Mouse (Mus musculus) myocyte (in vitro differentiated cells): Measurements from ENCODE around the gene Gpr119. TPM values are rescaled to one million over a fixed set of nuclear protein-coding genes. Genes with fewer than 3 reads are reported as not detected.
A peak's percentile ranks its signal among the peaks of the same experiment; 100 is the strongest.

Experiments used
- H3K27me3 ChIP-seq: one replicate; pipeline ENCODE4 v1.6.1; 2011; ENCODE audit not compliant: control insufficient read depth, insufficient read depth, insufficient read length
- H3K36me3 ChIP-seq: one replicate; pipeline ENCODE4 v1.6.1; 2011; ENCODE audit not compliant: control insufficient read depth, insufficient read depth
- H3K4me2 ChIP-seq: one replicate; pipeline ENCODE4 v1.6.1; 2011; ENCODE audit warnings: low read depth, control low read depth
- H3K4me3 ChIP-seq: one replicate; pipeline ENCODE4 v1.5.1; 2011; ENCODE audit warnings: mild to moderate bottlenecking, control low read depth, moderate library complexity
- H3K79me2 ChIP-seq: one replicate; pipeline ENCODE4 v1.6.1; 2011; ENCODE audit not compliant: control insufficient read depth, insufficient read depth
- H3ac ChIP-seq: one replicate; pipeline ENCODE4 v1.6.1; 2011; ENCODE audit not compliant: control insufficient read depth, insufficient read length
- CEBPB ChIP-seq: IDR thresholded peaks from 2 replicates; pipeline ENCODE4 v1.6.1; 2011; ENCODE audit warnings: mild to moderate bottlenecking, moderate library complexity; ENCODE audit not compliant: poor library complexity, insufficient read depth, severe bottlenecking
- E2F4 ChIP-seq: IDR thresholded peaks from one replicate; pipeline ENCODE4 v1.6.1; 2011; ENCODE audit warnings: mild to moderate bottlenecking, control low read depth, moderate library complexity; ENCODE audit not compliant: insufficient read depth
- MAX ChIP-seq: IDR thresholded peaks from one replicate; pipeline ENCODE4 v1.6.1; 2011; ENCODE audit warnings: low read depth, mild to moderate bottlenecking, control low read depth
- MYOD1 ChIP-seq, 3 experiments: IDR thresholded peaks; one replicate each; pipeline ENCODE4 v1.6.1; 2011; ENCODE audit warnings: control low read depth in 2 of 3, low read depth in 2 of 3, mild to moderate bottlenecking in 2 of 3, moderate library complexity in 1 of 3; ENCODE audit not compliant: insufficient read length in 2 of 3, control insufficient read depth in 1 of 3
- MYOG ChIP-seq, 3 experiments: IDR thresholded peaks; one replicate each; pipeline ENCODE4 v1.6.1; 2011; ENCODE audit warnings: control low read depth in 2 of 3, low read depth in 2 of 3, mild to moderate bottlenecking in 2 of 3; ENCODE audit not compliant: insufficient read length in 2 of 3, control insufficient read depth in 1 of 3, insufficient read depth in 1 of 3
- POLR2A ChIP-seq: IDR thresholded peaks from one replicate; pipeline ENCODE4 v1.6.1; 2011; ENCODE audit warnings: low read depth, mild to moderate bottlenecking, control low read depth, moderate library complexity; ENCODE audit not compliant: insufficient read length
- POLR2AphosphoS2 ChIP-seq: IDR thresholded peaks from one replicate; pipeline ENCODE4 v1.6.1; 2011; ENCODE audit warnings: low read depth, control low read depth; ENCODE audit not compliant: insufficient read length
- REST ChIP-seq: IDR thresholded peaks from one replicate; pipeline ENCODE4 v1.6.1; 2011; ENCODE audit warnings: mild to moderate bottlenecking, control low read depth, moderate library complexity; ENCODE audit not compliant: insufficient read depth, insufficient read length
- SRF ChIP-seq: IDR thresholded peaks from one replicate; pipeline ENCODE4 v1.6.1; 2011; ENCODE audit warnings: low read depth; ENCODE audit not compliant: control insufficient read depth, insufficient read length
- TCF12 ChIP-seq: IDR thresholded peaks from one replicate; pipeline ENCODE4 v1.6.1; 2011; ENCODE audit warnings: mild to moderate bottlenecking, control low read depth; ENCODE audit not compliant: poor library complexity, insufficient read depth, severe bottlenecking
- TCF3 ChIP-seq: IDR thresholded peaks from one replicate; pipeline ENCODE4 v1.6.1; 2011; ENCODE audit warnings: low read depth, control low read depth; ENCODE audit not compliant: insufficient read length
- USF1 ChIP-seq: IDR thresholded peaks from one replicate; pipeline ENCODE4 v1.6.1; 2011; ENCODE audit warnings: low read depth, mild to moderate bottlenecking, control low read depth, moderate library complexity
- polyA plus RNA-seq: library from polyadenylated mRNA; unstranded; fragments of >200 nt; fragmentation: generic; extraction: Trizol; gene quantifications from one replicate; pipeline ENCODE4 v1.2.1, GENCODE M21; 2012; ENCODE audit warnings: missing spikeins

Gpr119 gene
- polyA plus RNA-seq, 1 experiment: not detected

GRCm38 (mm10) chrX:48683857-48684256 is 9.6 kb upstream of the Gpr119 start:
- H3K79me2 ChIP-seq: no peaks in the 10 kb centered on the region
- no peak overlapping the region for H3ac ChIP-seq
- no peaks in the 10 kb centered on the region for H3K27me3 ChIP-seq
- TF ChIP-seq TCF12 (no peak), TCF3 (no peak), E2F4 (no peak), MAX (no peak)
- H3K4me3 ChIP-seq: no peak overlapping the region
- H3K36me3 ChIP-seq: no peaks in the 10 kb centered on the region
- H3K4me2 ChIP-seq: no peak overlapping the region

- TF ChIP-seq CEBPB: 0 out of 2 replicates have a peak, but pooled peaks have one; percentile 28
- no peak for TF ChIP-seq USF1
- no peak for TF ChIP-seq POLR2A
- no peak for TF ChIP-seq SRF
- no peak for TF ChIP-seq MYOG (IDR thresholded peaks at IDR 0.05; ENCODE audit: control insufficient read depth in 1 of 3, insufficient read depth in 1 of 3, insufficient read length in 2 of 3, low read depth in 2 of 3)
- no peak for TF ChIP-seq MAX
- H3ac ChIP-seq: no peak overlapping the region
- no peak overlapping the region for H3K4me2 ChIP-seq
- no peak overlapping the region for H3K4me3 ChIP-seq
- H3K36me3 ChIP-seq: no peaks in the 10 kb centered on the region
- H3K79me2 ChIP-seq: no peaks in the 10 kb centered on the region
- H3K27me3 ChIP-seq: no peaks in the 10 kb centered on the region
Measured at GRCm38 (mm10) chrX:48683451-48683850, 9.2 kb upstream of the Gpr119 start.

DNA sequence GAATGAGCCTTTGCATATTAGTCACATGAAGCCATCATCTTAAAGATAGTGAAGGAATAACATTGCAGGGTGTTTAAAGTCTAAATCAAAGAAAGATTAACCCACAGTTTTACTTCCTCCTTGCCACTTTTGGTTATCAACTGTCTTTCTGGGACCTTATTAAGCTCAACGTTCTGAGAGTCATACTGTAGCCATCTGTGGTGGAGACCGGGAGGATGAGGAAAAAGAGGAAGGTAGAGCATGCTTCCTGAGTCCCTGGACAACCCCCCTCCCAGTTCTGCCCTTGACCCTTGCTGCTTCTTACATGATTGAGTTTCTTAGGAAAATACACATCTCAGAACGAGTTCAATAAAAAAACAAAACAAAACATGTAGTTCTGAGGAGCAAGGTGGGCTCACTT is 2.6 kb downstream of the Gpr119 start:
- Histone ChIP-seq H3K79me2 (no peaks in the 10 kb centered on the region), H3ac (no peak overlapping the region), H3K27me3 (no peaks in the 10 kb centered on the region), H3K36me3 (no peaks in the 10 kb centered on the region), H3K4me2 (no peak overlapping the region), H3K4me3 (no peak overlapping the region)
- TF ChIP-seq USF1 (no peak), REST (no peak), POLR2A (no peak), MAX (no peak), TCF12 (no peak), CEBPB (no peak), POLR2AphosphoS2 (no peak), TCF3 (no peak), E2F4 (no peak), SRF (no peak), MYOD1 (IDR thresholded peaks at IDR 0.05; ENCODE audit: control insufficient read depth in 1 of 3, insufficient read length in 2 of 3, low read depth in 2 of 3) (no peak), MYOG (IDR thresholded peaks at IDR 0.05; ENCODE audit: control insufficient read depth in 1 of 3, insufficient read depth in 1 of 3, insufficient read length in 2 of 3, low read depth in 2 of 3) (no peak)

DNA sequence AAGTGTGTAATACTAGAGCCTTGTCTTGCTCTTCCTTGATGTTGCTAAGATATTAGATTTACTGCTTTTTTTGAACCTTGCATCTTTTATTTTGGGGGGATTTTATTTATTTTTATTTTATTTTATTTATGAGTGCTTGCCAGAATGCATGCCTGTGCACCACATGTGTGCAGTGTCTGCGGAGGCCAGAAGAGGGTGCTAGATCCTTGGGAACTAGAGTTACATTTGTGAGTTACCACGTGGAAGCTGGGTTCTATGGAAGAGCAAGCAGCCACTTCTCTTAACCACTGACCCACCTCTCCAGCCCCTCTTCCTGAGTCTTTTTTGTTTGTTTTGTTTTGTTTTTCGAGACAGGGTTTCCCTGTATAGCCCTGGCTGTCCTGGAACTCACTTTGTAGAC is 4.7 kb downstream of the Gpr119 start:
- TF ChIP-seq TCF3 (no peak), MYOD1 (IDR thresholded peaks at IDR 0.05; ENCODE audit: control insufficient read depth in 1 of 3, insufficient read length in 2 of 3, low read depth in 2 of 3) (no peak), POLR2AphosphoS2 (no peak), TCF12 (no peak), POLR2A (no peak), REST (no peak), CEBPB (no peak), SRF (no peak), USF1 (no peak), MAX (no peak), MYOG (IDR thresholded peaks at IDR 0.05; ENCODE audit: control insufficient read depth in 1 of 3, insufficient read depth in 1 of 3, insufficient read length in 2 of 3, low read depth in 2 of 3) (no peak), E2F4 (no peak)
- no peaks in the 10 kb centered on the region for H3K36me3 ChIP-seq
- H3K79me2 ChIP-seq: no peaks in the 10 kb centered on the region
- H3K27me3 ChIP-seq: no peaks in the 10 kb centered on the region
- no peak overlapping the region for H3ac ChIP-seq
- H3K4me3 ChIP-seq: no peak overlapping the region
- no peak overlapping the region for H3K4me2 ChIP-seq

GRCm38 (mm10) chrX:48666807-48667206 is 7.5 kb downstream of the Gpr119 start:
- no peaks in the 10 kb centered on the region for H3K36me3 ChIP-seq
- no peak overlapping the region for H3K4me3 ChIP-seq
- TF ChIP-seq TCF3 (no peak), MYOD1 (IDR thresholded peaks at IDR 0.05; ENCODE audit: control insufficient read depth in 1 of 3, insufficient read length in 2 of 3, low read depth in 2 of 3) (no peak), POLR2AphosphoS2 (no peak), POLR2A (no peak), REST (no peak), MAX (no peak), USF1 (no peak), CEBPB (no peak), MYOG (IDR thresholded peaks at IDR 0.05; ENCODE audit: control insufficient read depth in 1 of 3, insufficient read depth in 1 of 3, insufficient read length in 2 of 3, low read depth in 2 of 3) (no peak), E2F4 (no peak), SRF (no peak), TCF12 (no peak)
- no peaks in the 10 kb centered on the region for H3K79me2 ChIP-seq
- no peak overlapping the region for H3ac ChIP-seq
- H3K27me3 ChIP-seq: no peaks in the 10 kb centered on the region
- H3K4me2 ChIP-seq: no peak overlapping the region
